Mouse (Mus musculus): ENCODE results near the gene Tmed9.
"Not testable (repeated sequence)": the region's sequence is repeated elsewhere in the genome, so short reads cannot be mapped to it uniquely, and the experiment has no call there.

GRCm38 (mm10) chr13:55568524-55568923, 5.0 kb upstream of the Tmed9 start:
- not testable (repeated sequence) for TF ChIP-seq CTCF (IDR thresholded peaks at IDR 0.05; ENCODE audit: control insufficient read depth, insufficient read depth, low read length); POLR2A (IDR thresholded peaks at IDR 0.05; ENCODE audit: borderline replicate concordance, control insufficient read depth, low read depth, low read length)

Measured in bone marrow, adult 2 months (tissue).